Mouse (Mus musculus) MEL (cell line): ENCODE measurements at regions not wholly inside any gene's neighbourhood (a gene's known extent, or its start where the extent isn't known, plus 50 kb on each side); places are given as distances from the start of the nearest gene placed in this dataset.

Experiments
- BHLHE40 ChIP-seq: IDR thresholded peaks from 2 replicates; pipeline ENCODE4 v1.6.1; 2012; ENCODE audit warnings: low read depth, mild to moderate bottlenecking, inconsistent platforms, low read length, improper control_type of control experiment, borderline replicate concordance
- CTCF ChIP-seq, 3 experiments: IDR thresholded peaks in 2 of 3; conservative IDR thresholded peaks in 1 of 3; 2 replicates each; pipeline ENCODE4 v1.5.1; 2011 to 2012; ENCODE audit warnings: low read length in 3 of 3, low read depth in 2 of 3, mild to moderate bottlenecking in 2 of 3, improper control_type of control experiment in 1 of 3, inconsistent platforms in 1 of 3, mixed read lengths in 1 of 3, moderate library complexity in 1 of 3; ENCODE audit not compliant: control insufficient read depth in 1 of 3, insufficient read depth in 1 of 3, poor library complexity in 1 of 3, severe bottlenecking in 1 of 3
- EP300 ChIP-seq, 2 experiments: IDR thresholded peaks; 2 replicates each; pipeline ENCODE4 v1.6.1; 2011; ENCODE audit warnings: improper control_type of control experiment in 2 of 2, low read length in 2 of 2, low read depth in 1 of 2, mild to moderate bottlenecking in 1 of 2
- ETS1 ChIP-seq: IDR thresholded peaks from 2 replicates; pipeline ENCODE4 v1.6.1; 2012; ENCODE audit warnings: low read depth, mild to moderate bottlenecking, inconsistent platforms, low read length, improper control_type of control experiment, moderate library complexity
- GATA1 ChIP-seq: IDR thresholded peaks from 2 replicates; pipeline ENCODE4 v1.6.1; 2011; ENCODE audit warnings: low read depth, low read length, improper control_type of control experiment
- MAFK ChIP-seq: IDR thresholded peaks from 2 replicates; pipeline ENCODE4 v1.6.1; 2011; ENCODE audit warnings: low read depth, mild to moderate bottlenecking, low read length, improper control_type of control experiment, borderline replicate concordance
- MAZ ChIP-seq: IDR thresholded peaks from 2 replicates; pipeline ENCODE4 v1.6.1; 2012; ENCODE audit warnings: low read depth, mild to moderate bottlenecking, inconsistent platforms, low read length, improper control_type of control experiment
- NELFE ChIP-seq: IDR thresholded peaks from 2 replicates; pipeline ENCODE4 v1.6.1; 2011; ENCODE audit warnings: low read depth, low read length, improper control_type of control experiment
- POLR2A ChIP-seq, 2 experiments: IDR thresholded peaks; 2 replicates each; pipeline ENCODE4 v1.6.1; 2011 to 2012; ENCODE audit warnings: low read length in 2 of 2, mild to moderate bottlenecking in 2 of 2, control low read depth in 1 of 2, improper control_type of control experiment in 1 of 2, low read depth in 1 of 2, moderate library complexity in 1 of 2; ENCODE audit not compliant: control insufficient read depth in 1 of 2, insufficient read depth in 1 of 2, poor library complexity in 1 of 2
- SIN3A ChIP-seq: IDR thresholded peaks from 2 replicates; pipeline ENCODE4 v1.6.1; 2012; ENCODE audit warnings: low read length, improper control_type of control experiment, inconsistent platforms
- TCF12 ChIP-seq: IDR thresholded peaks from 2 replicates; pipeline ENCODE4 v1.6.1; 2014; ENCODE audit warnings: low read depth, mild to moderate bottlenecking, inconsistent platforms, low read length, improper control_type of control experiment, moderate library complexity
- UBTF ChIP-seq: IDR thresholded peaks from 2 replicates; pipeline ENCODE4 v1.6.1; 2012; ENCODE audit warnings: low read depth, mild to moderate bottlenecking, inconsistent platforms, low read length, improper control_type of control experiment, moderate library complexity, borderline replicate concordance; ENCODE audit not compliant: insufficient read depth

DNA sequence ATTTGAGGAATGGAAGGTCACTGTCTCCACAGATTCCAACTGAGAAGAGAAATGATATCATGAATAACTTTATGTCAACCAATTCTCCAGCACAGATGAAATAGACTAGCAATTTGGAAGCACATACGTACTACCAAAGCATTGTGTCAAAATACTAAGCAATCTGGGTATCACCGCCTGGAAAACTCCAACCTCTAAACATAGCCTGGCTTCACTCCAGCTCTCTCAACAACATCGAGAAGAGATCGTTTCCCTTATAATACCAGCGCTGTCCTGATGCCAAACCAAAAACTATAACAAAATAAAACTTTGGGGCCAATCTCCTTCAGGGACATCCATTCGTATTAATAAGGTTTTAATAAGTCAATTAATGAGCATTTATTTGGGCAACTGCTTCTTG lies 205.8 kb downstream of the Npr3 start:
- no peak for TF ChIP-seq CTCF (IDR thresholded peaks at IDR 0.05 in 2 of 3, conservative IDR thresholded peaks at IDR 0.05 in 1 of 3; ENCODE audit: control insufficient read depth in 1 of 3, insufficient read depth in 1 of 3, low read depth in 2 of 3, low read length in 3 of 3, poor library complexity in 1 of 3, severe bottlenecking in 1 of 3)
- TF ChIP-seq ETS1 = no peak
- TF ChIP-seq UBTF = no peak
- no peak for TF ChIP-seq MAFK
- TF ChIP-seq EP300 (IDR thresholded peaks at IDR 0.05; ENCODE audit: low read depth in 1 of 2, low read length in 2 of 2) = no peak
- TF ChIP-seq MAZ = no peak
- no peak for TF ChIP-seq SIN3A
- TF ChIP-seq POLR2A (IDR thresholded peaks at IDR 0.05; ENCODE audit: control insufficient read depth in 1 of 2, insufficient read depth in 1 of 2, low read depth in 1 of 2, low read length in 2 of 2, poor library complexity in 1 of 2) = no peak
- TF ChIP-seq TCF12 = no peak
- no peak for TF ChIP-seq GATA1
- no peak for TF ChIP-seq NELFE
- TF ChIP-seq BHLHE40 = no peak
